Mouse (Mus musculus): ENCODE measurements around the gene Col9a2.

DNA sequence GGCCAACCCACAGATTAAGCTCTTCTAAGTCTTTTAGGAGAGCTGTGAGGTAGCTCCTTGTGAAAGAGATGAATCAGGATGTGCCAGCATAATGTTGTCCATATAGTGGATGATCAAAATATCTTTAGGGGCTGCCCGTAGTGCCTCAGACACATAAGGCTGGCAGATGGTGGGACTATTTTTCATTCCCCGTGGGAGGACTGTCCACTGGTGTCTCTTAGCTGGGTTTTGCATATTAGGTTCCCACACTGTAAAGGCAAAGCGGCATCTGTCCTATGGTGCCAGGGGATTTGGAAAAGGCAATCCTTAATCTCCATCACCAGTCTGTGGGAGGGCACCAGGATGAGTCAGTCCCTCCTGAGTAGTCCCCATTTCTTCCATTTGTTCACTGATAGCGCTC lies 64.1 kb downstream of the Col9a2 start:
- no peak for TF ChIP-seq CTCF (IDR thresholded peaks at IDR 0.05)
- TF ChIP-seq EP300 (IDR thresholded peaks at IDR 0.05), result no peak
